Mouse (Mus musculus) intestine, embryonic 16.5 days (tissue): ENCODE results near the gene Map4k1. TPM values are rescaled to one million over a fixed set of nuclear protein-coding genes. Genes with fewer than 3 reads are reported as not detected.

Experiments used
- ATAC-seq: fragments of 200-750 bp; cut with Nextera tagmentation; 2 replicates; pipeline ENCODE4 v1.8.0; 2017; ENCODE audit warnings: moderate TSS enrichment, moderate library complexity
- H3K27ac ChIP-seq: fragments of 300-500 bp; sonication (generic); 2 replicates; pipeline ENCODE4 v1.5.1; 2014; ENCODE audit warnings: mild to moderate bottlenecking, low read length
- H3K27me3 ChIP-seq: fragments of 300-500 bp; sonication (generic); replicated peaks from 2 replicates; pipeline ENCODE4 v1.6.1; 2014; ENCODE audit warnings: low read length, control low read depth, mixed read lengths; ENCODE audit not compliant: control insufficient read depth, insufficient read depth
- H3K36me3 ChIP-seq: fragments of 300-500 bp; sonication (generic); 2 replicates; pipeline ENCODE4 v1.6.1; 2014; ENCODE audit warnings: low read length, control low read depth; ENCODE audit not compliant: control insufficient read depth, insufficient read depth
- H3K4me1 ChIP-seq: fragments of 300-500 bp; sonication (generic); 2 replicates; pipeline ENCODE4 v1.6.1; 2014; ENCODE audit warnings: low read length, control low read depth, mixed read lengths; ENCODE audit not compliant: control insufficient read depth, insufficient read depth
- H3K4me2 ChIP-seq: fragments of 300-500 bp; sonication (generic); 2 replicates; pipeline ENCODE4 v1.6.1; 2014; ENCODE audit warnings: low read depth, low read length, control low read depth
- H3K4me3 ChIP-seq: fragments of 300-500 bp; sonication (generic); 2 replicates; pipeline ENCODE4 v1.5.1; 2014; ENCODE audit warnings: mild to moderate bottlenecking, low read length
- H3K9ac ChIP-seq: fragments of 300-500 bp; sonication (generic); 2 replicates; pipeline ENCODE4 v1.6.1; 2014; ENCODE audit warnings: low read depth, low read length
- H3K9me3 ChIP-seq: fragments of 300-500 bp; sonication (generic); 2 replicates; pipeline ENCODE4 v1.6.1; 2016; ENCODE audit warnings: low read length, control low read depth; ENCODE audit not compliant: control insufficient read depth
- whole genome bisulfite sequencing: fragments of 180-500 bp; shearing (Covaris S2); extraction: QIAGEN DNeasy Blood & Tissue Kit; methylation state at CpG from one replicate; pipeline ENCODE4 v1.1.7; 2014; 5-methylcytosine and 5-hydroxymethylcytosine counted together
- polyA plus RNA-seq: library from polyadenylated mRNA; unstranded; fragments of >200 nt; fragmentation: Nextera tagmentation; extraction: Ambion mirVana; gene quantifications from 2 replicates; pipeline ENCODE4 v1.2.1, GENCODE M21; 2015

The Map4k1 gene
- polyA plus RNA-seq, 1 experiment from 2014 or later: 7.3 TPM

GRCm38 (mm10) chr7:29026195-29026594 lies 44.3 kb downstream of the Map4k1 start:
- Histone ChIP-seq H3K27ac (no peak overlapping the region), H3K4me1 (no peaks in the 10 kb centered on the region), H3K9ac (no peak overlapping the region), H3K27me3 (no peaks in the 10 kb centered on the region), H3K9me3 (no peaks in the 10 kb centered on the region), H3K4me2 (no peak overlapping the region), H3K4me3 (no peak overlapping the region), H3K36me3 (no peaks in the 10 kb centered on the region)
- no peak for ATAC-seq
- WGBS: 90% methylated on average over 5 of the region's 5 CpGs

GRCm38 (mm10) chr7:29026811-29027210 lies 45.0 kb downstream of the Map4k1 start:
- H3K27me3 ChIP-seq: no peaks in the 10 kb centered on the region
- H3K27ac ChIP-seq: no peak overlapping the region
- H3K4me1 ChIP-seq: no peaks in the 10 kb centered on the region
- 71% methylated on average over 4 of the region's 4 CpGs for WGBS
- H3K9me3 ChIP-seq: no peaks in the 10 kb centered on the region
- no peaks in the 10 kb centered on the region for H3K36me3 ChIP-seq
- H3K4me2 ChIP-seq: no peak overlapping the region
- no peak overlapping the region for H3K9ac ChIP-seq
- no peak overlapping the region for H3K4me3 ChIP-seq
- no peak for ATAC-seq

- Histone ChIP-seq H3K27ac (no peak overlapping the region), H3K36me3 (no peaks in the 10 kb centered on the region), H3K9ac (no peak overlapping the region), H3K9me3 (no peaks in the 10 kb centered on the region), H3K4me1 (no peaks in the 10 kb centered on the region), H3K27me3 (no peaks in the 10 kb centered on the region), H3K4me3 (no peak overlapping the region), H3K4me2 (no peak overlapping the region)
- 86% methylated on average over 6 of the region's 6 CpGs for WGBS
- ATAC-seq: no peak
These were observed 46.9 kb downstream of the Map4k1 start for GRCm38 (mm10) chr7:29028761-29029160.

GRCm38 (mm10) chr7:29029690-29030656 lies 48.1 kb downstream of the Map4k1 start:
- 87% methylated on average over 14 of the region's 14 CpGs for WGBS
- Histone ChIP-seq H3K4me1 (no peaks in the 10 kb centered on the region), H3K27me3 (no peaks in the 10 kb centered on the region), H3K9me3 (no peaks in the 10 kb centered on the region), H3K4me2 (no peak overlapping the region), H3K4me3 (no peak overlapping the region), H3K27ac (no peak overlapping the region), H3K9ac (no peak overlapping the region), H3K36me3 (no peaks in the 10 kb centered on the region)
- ATAC-seq: no peak; the same call in 1 of the 2 replicates

GRCm38 (mm10) chr7:29031641-29032040 lies 49.8 kb downstream of the Map4k1 start:
- Histone ChIP-seq H3K4me2 (no peak overlapping the region), H3K36me3 (no peaks in the 10 kb centered on the region), H3K27me3 (no peaks in the 10 kb centered on the region), H3K9me3 (no peaks in the 10 kb centered on the region), H3K4me1 (no peaks in the 10 kb centered on the region), H3K9ac (no peak overlapping the region), H3K4me3 (no peak overlapping the region), H3K27ac (no peak overlapping the region)
- no peak for ATAC-seq
- 64% methylated on average over 10 of the region's 10 CpGs for WGBS

GRCm38 (mm10) chr7:29032685-29033084 lies 50.8 kb downstream of the Map4k1 start:
- H3K27me3 ChIP-seq: no peaks in the 10 kb centered on the region
- no peaks in the 10 kb centered on the region for H3K9me3 ChIP-seq
- ATAC-seq: no peak
- WGBS: 84% methylated on average over 5 of the region's 5 CpGs
- no peak overlapping the region for H3K4me3 ChIP-seq
- no peak overlapping the region for H3K27ac ChIP-seq
- no peaks in the 10 kb centered on the region for H3K4me1 ChIP-seq
- H3K36me3 ChIP-seq: no peaks in the 10 kb centered on the region
- no peak overlapping the region for H3K4me2 ChIP-seq
- no peak overlapping the region for H3K9ac ChIP-seq

GRCm38 (mm10) chr7:29037261-29037660 lies 55.4 kb downstream of the Map4k1 start:
- H3K4me2 ChIP-seq: no peak overlapping the region
- H3K9me3 ChIP-seq: no peaks in the 10 kb centered on the region
- H3K9ac ChIP-seq: no peak overlapping the region
- no peak for ATAC-seq
- no peaks in the 10 kb centered on the region for H3K27me3 ChIP-seq
- no peak overlapping the region for H3K4me3 ChIP-seq
- no peak overlapping the region for H3K27ac ChIP-seq
- H3K36me3 ChIP-seq: no peaks in the 10 kb centered on the region
- WGBS: 87% methylated on average over 6 of the region's 6 CpGs
- H3K4me1 ChIP-seq: peaks cover 10% of the 10 kb centered on the region

GRCm38 (mm10) chr7:29039604-29039984 lies 57.7 kb downstream of the Map4k1 start:
- H3K27ac ChIP-seq: 0 out of 2 replicates have a peak overlapping the region, but pooled peaks have one; percentile 31
- peak overlapping the region; percentile 85 for H3K4me2 ChIP-seq
- no peaks in the 10 kb centered on the region for H3K36me3 ChIP-seq
- peak overlapping the region; percentile 53 for H3K4me3 ChIP-seq
- no peaks in the 10 kb centered on the region for H3K9me3 ChIP-seq
- peak; percentile 67 for ATAC-seq
- H3K9ac ChIP-seq: peak overlapping the region; percentile 72
- H3K4me1 ChIP-seq: peaks cover 24% of the 10 kb centered on the region
- WGBS: under 1% methylated on average over 11 of the region's 11 CpGs
- H3K27me3 ChIP-seq: no peaks in the 10 kb centered on the region

GRCm38 (mm10) chr7:29039985-29040661 lies 58.3 kb downstream of the Map4k1 start:
- peak; percentile 50 for ATAC-seq
- H3K36me3 ChIP-seq: no peaks in the 10 kb centered on the region
- peak overlapping the region; percentile 53 for H3K4me3 ChIP-seq
- under 1% methylated on average over 26 of the region's 26 CpGs for WGBS
- H3K27ac ChIP-seq: 0 out of 2 replicates have a peak overlapping the region, but pooled peaks have one; percentile 31
- peak overlapping the region; percentile 85 for H3K4me2 ChIP-seq
- no peaks in the 10 kb centered on the region for H3K9me3 ChIP-seq
- peak overlapping the region; percentile 72 for H3K9ac ChIP-seq
- H3K4me1 ChIP-seq: peaks cover 24% of the 10 kb centered on the region
- H3K27me3 ChIP-seq: no peaks in the 10 kb centered on the region
